Mouse (Mus musculus): ENCODE data around the gene Ssh2. TPM values are rescaled to one million over a fixed set of nuclear protein-coding genes. Genes with fewer than 3 reads are reported as not detected.
A peak's percentile ranks its signal among the peaks of the same experiment; 100 is the strongest.

The Ssh2 gene
- total RNA-seq, 2 experiments from 2014 or later, result 29.5 to 30.1 TPM

DNA sequence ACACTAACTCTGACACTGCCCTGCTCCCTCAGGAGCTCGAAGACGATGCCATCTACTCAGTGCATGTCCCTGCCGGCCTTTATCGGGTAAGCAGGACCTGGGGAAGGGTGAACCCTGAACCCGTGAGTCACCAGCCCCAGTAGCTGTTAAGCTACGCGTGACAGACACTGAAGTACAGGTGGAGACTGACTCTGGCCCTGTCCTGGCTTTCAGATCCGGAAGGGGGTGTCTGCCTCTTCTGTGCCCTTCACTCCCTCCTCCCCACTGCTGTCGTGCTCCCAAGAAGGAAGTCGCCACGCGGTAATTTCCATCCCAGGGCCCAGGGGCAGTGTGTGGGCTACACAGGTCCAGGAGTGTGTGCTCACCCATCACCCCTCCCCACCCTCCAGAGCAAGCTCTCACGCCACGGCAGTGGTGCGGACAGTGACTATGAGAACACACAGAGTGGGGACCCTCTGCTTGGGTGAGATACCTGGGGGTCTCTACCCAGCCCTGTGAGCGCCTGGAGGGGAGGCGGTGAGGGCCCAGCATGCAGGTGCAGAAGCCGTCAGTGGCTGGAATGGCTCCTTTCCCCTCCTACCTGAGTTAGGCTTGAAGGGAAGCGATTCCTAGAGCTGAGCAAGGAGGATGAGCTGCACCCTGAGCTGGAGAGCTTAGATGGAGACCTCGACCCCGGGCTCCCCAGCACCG, 289.3 kb downstream of the Ssh2 start:
- no peak for DNase-seq (ENCODE audit: low spot score in 2 of 2)

- DNase-seq (ENCODE audit: low spot score in 2 of 2), result no peak
Observed at GRCm38 (mm10) chr11:77506273-77506672, 290.2 kb downstream of the Ssh2 start.

DNA sequence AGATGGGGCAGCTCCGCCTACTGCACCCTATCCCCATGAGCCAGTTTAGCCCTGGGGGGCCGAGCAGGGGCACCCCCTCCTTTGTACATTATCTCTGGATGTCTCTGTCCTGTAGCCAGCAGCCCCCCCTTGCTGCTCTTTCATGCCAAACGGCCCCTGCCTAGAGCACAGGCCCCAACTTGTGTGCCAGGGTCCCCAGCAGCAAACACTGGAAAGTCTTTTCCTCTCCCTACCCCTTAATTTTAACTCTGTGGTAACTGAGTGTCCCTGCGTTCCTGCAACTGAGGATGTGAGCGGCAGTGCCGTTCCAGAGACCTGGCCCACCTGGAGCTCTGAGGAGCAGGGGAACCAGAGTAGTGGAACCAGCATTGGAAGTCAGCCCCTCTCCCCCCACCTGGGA, 290.9 kb downstream of the Ssh2 start:
- no peak for DNase-seq (ENCODE audit: low spot score in 2 of 2)

DNA sequence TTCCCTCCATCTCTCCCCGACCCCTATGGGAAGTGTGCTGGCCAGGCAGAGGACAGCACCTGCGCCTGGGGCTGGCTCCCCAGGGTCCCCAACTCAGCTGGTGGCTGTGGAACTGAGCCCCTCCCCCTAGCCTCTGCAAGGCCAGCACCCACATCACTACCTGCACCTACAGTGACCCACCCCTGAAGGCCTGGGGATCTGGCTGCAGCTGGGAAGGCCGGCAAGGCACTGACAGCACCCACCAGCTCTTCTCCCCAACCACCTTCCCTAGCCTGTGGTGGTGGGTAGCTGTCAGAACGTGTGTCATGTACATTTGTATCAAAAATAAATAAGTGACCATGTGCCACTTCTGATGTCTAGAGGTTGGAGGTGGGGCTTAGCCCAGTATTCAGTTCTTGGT, 291.3 kb downstream of the Ssh2 start:
- no peak for DNase-seq (ENCODE audit: low spot score in 2 of 2)

GRCm38 (mm10) chr11:77508068-77509021, 292.3 kb downstream of the Ssh2 start:
- DNase-seq (ENCODE audit: low spot score in 2 of 2), result peak; percentile 82 to 89

Other genes with a start within 250 kb of the Ssh2 start
- gene Slc6a4, start 217.7 kb upstream of the Ssh2 start, total RNA-seq (2021), result not detected
- 10 to 100 TPM; 19.3 to 19.7 TPM for gene Nsrp1, start 137.9 kb upstream of the Ssh2 start, total RNA-seq (2021)
- 1 to 10 TPM; 2.9 to 3.1 TPM for gene Efcab5, start 27.3 kb upstream of the Ssh2 start, total RNA-seq (2021)
- 10 to 100 TPM; 37.6 to 48.5 TPM for gene Coro6, start 246.1 kb downstream of the Ssh2 start, total RNA-seq (2021)